Mouse (Mus musculus) T-helper 2 cell (primary cell): ENCODE measurements at regions not wholly inside any gene's neighbourhood (a gene's known extent, or its start where the extent isn't known, plus 50 kb on each side); places are given as distances from the start of the nearest gene placed in this dataset.
"Not testable (repeated sequence)": the region's sequence is repeated elsewhere in the genome, so short reads cannot be mapped to it uniquely, and the experiment has no call there.

Experiments
- in situ Hi-C: fragments of 300-600 bp; cut with MboI, MseI; formaldehyde crosslinking; loops from one replicate; pipeline ENCODE4 v1.15.1; 2025; ENCODE audit warnings: high pct_unique_total_duplicates

- in situ Hi-C loops: no loop called here
Measured at GRCm38 (mm10) chr9:11206267-11206666, 301.7 kb upstream of the Cntn5 start.

- in situ Hi-C loops: no loop called here
Measured at GRCm38 (mm10) chr9:11192183-11192582, 287.6 kb upstream of the Cntn5 start.

DNA sequence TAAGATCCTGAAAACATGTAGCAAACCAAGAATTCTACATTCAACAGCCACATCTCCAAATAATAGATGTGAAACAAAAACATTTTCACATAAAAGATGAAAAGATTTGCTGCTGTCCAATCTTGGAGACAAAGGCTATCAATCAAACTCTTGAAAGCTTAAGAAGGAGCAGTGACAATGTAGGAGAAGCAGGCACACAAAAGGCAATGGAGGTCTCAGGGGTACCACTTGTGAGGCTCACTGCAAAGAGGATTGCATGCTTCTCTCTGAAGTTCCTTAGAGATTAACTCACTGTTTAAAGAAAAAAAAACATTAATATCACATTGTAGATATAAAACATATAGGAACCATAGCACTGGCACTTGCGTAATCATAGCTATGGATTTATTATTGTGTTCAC, 241.2 kb upstream of the Cntn5 start:
- in situ Hi-C loops: no loop called here

DNA sequence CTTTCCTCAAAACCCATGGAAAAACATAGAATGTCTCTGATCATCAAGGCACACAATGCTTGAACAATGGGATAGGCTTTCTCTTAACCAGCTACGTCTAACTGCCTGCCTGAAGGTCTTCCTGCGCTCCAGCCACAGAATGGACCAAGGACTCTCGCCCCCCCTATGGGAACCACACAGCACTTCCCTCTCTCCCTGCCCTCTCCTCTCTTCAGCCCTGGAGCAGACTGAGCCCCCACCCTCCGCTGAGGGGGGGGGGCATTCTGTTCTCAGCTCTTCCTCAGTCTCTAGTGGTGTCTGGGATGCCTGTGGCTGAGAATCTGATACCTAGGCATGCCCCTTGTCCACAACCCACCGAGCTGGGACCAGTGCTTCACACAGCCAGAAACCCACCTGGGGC, 222.3 kb upstream of the Cntn5 start:
- in situ Hi-C loops: no loop called here

- in situ Hi-C loops: no loop called here
Measured at GRCm38 (mm10) chr9:11119153-11119552, 214.6 kb upstream of the Cntn5 start.

DNA sequence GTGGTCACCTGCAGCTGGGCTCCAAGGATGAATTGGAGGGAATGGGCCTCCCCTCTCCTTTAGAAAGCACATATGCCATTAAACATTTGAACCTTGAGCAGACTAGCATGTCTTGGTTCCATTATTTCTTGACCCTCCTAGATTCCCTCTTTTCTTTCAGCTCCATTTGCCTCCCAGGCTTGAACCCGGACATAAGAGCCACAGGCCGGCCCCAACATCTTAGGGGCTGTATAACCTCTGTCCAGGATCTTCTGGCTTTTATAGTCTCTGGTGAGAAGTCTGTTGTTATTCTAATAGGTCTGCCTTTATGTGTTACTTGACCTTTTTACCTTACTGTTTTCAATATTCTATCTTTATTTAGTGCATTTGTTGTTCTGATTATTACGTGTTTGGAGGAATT, 203.3 kb upstream of the Cntn5 start:
- in situ Hi-C loops: not testable (repeated sequence)

DNA sequence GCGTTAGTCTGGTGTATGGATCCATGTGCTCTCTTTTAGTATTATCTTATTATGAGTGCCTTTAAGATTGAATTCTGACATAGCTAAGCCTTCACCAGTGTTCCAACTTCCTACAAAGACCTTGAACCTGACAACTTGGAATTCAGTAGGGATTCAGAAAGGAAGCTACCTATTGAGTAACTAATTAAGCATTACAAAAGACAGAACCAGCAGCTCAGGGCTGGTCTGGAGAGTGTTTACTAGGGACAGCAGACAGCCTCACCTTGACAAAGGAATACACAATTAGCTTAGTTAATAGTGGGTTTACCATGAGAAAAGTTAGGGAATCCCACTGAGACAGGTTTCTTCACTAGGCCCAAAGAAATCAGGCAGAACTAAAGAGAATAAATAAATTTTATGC, 202.6 kb upstream of the Cntn5 start:
- in situ Hi-C loops: not testable (repeated sequence)

DNA sequence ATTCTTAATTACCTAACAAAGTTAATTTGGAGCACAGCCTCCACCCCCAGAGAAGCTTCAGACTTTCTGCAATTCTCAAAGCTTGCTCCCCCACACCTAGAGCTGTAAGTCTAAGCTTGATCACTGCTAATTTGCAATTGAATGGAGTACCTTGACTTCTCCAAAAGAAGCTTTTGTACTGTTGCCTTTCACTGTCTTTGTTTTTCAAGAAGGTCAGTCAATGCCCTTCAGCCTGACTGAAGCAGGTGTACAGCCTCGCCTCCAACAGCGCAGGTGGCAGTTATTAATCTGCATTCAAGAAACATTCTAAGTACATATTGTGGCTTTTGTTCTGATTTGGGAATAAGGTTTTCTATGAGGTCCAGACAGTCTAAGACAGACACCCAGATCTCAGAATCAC, 201.7 kb upstream of the Cntn5 start:
- in situ Hi-C loops: no loop called here

DNA sequence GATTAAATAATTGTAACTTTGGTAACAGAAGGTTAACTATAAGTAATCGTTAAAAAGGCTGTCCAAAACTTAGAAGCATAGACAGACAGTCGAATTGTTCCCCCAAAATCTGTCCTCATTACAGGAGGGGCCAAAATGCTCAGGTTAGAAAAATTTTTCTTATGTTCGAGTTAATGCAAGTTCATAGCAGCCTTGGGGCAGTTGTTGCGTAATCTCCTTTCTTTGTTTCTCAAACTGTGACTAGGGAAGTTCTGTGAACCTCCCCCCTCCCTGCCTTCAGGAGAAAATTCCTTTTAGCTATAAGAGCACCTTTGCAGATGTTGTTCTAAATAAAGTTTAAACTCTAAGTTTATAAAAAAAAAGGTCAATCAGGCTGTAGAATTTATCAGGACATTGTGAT, 198.9 kb upstream of the Cntn5 start:
- in situ Hi-C loops: no loop called here

- in situ Hi-C loops: no loop called here
Measured at GRCm38 (mm10) chr9:11092874-11093273, 188.3 kb upstream of the Cntn5 start.

GRCm38 (mm10) chr9:11067125-11067524, 162.6 kb upstream of the Cntn5 start:
- in situ Hi-C loops: not testable (repeated sequence)

- in situ Hi-C loops: no loop called here
Measured at GRCm38 (mm10) chr9:11062856-11063255, 158.3 kb upstream of the Cntn5 start.
